Mouse (Mus musculus) hindbrain, embryonic 10.5 days (tissue): ENCODE results near the gene Brat1. TPM values are rescaled to one million over a fixed set of nuclear protein-coding genes. Genes with fewer than 3 reads are reported as not detected.

ENCODE experiments used
- DNase-seq: peaks from one replicate; pipeline ENCODE4 v3.0.0-alpha.2; 2017; ENCODE audit warnings: low spot score
- H3K27ac ChIP-seq: fragments of 300-500 bp; sonication (generic); 2 replicates; pipeline ENCODE4 v1.5.1; 2016; ENCODE audit warnings: mild to moderate bottlenecking, moderate library complexity
- H3K27me3 ChIP-seq: fragments of 300-500 bp; sonication (generic); 2 replicates; pipeline ENCODE4 v1.6.1; 2016; ENCODE audit warnings: mild to moderate bottlenecking; ENCODE audit not compliant: poor library complexity, insufficient read depth, severe bottlenecking
- H3K36me3 ChIP-seq: fragments of 300-500 bp; sonication (generic); 2 replicates; pipeline ENCODE4 v1.6.1; 2016; ENCODE audit warnings: mild to moderate bottlenecking, moderate library complexity
- H3K4me1 ChIP-seq: fragments of 300-500 bp; sonication (generic); replicated peaks from 2 replicates; pipeline ENCODE4 v1.6.1; 2016; ENCODE audit warnings: mild to moderate bottlenecking
- H3K4me3 ChIP-seq: fragments of 300-500 bp; sonication (generic); 2 replicates; pipeline ENCODE4 v1.5.1; 2016; ENCODE audit warnings: mild to moderate bottlenecking, moderate library complexity
- H3K9me3 ChIP-seq: fragments of 300-500 bp; sonication (generic); 2 replicates; pipeline ENCODE4 v1.6.1; 2016; ENCODE audit warnings: mild to moderate bottlenecking, moderate library complexity
- WGBS: fragments of 180-500 bp; shearing (Covaris S2); methylation state at CpG from one replicate; pipeline ENCODE4 v1.1.7; 2016; 5-methylcytosine and 5-hydroxymethylcytosine counted together
- polyA plus RNA-seq: library from polyadenylated mRNA; unstranded; fragments of >200 nt; fragmentation: Nextera tagmentation; extraction: Ambion mirVana; gene quantifications from 2 replicates; pipeline ENCODE4 v1.2.1, GENCODE M21; 2016

The Brat1 gene
- polyA plus RNA-seq, 1 experiment from 2014 or later: 25.1 TPM

GRCm38 (mm10) chr5:140733336-140733735 lies 28.5 kb downstream of the Brat1 start:
- Histone ChIP-seq H3K4me1 (peaks cover 12% of the 10 kb centered on the region), H3K27ac (no peak overlapping the region), H3K4me3 (no peak overlapping the region), H3K36me3 (no peaks in the 10 kb centered on the region), H3K9me3 (no peaks in the 10 kb centered on the region), H3K27me3 (peaks cover 48% of the 10 kb centered on the region)
- WGBS: 87% methylated on average over 3 of the region's 3 CpGs
- no peak for DNase-seq

DNA sequence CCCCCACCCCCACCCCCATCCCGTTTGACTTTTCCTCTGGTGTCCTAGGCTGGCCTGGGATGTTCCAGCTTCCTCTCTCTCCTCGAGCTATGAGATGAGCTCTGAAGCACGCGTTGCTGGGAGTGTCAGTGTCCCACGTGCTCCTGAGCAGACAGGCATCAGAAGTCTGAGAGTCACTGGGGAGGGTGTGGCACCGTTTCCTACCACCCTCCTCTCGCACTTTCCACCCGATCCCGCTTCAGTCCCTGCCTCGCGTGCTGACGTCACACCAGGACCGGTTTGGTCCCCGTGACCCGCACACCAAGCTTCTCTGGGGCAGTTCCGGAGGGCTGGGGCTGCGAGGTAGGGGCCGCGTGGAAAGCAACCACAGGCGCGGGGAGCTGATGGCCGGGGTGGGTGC lies 30.5 kb downstream of the Brat1 start:
- Histone ChIP-seq H3K4me1 (peaks cover 12% of the 10 kb centered on the region), H3K4me3 (peak overlapping the region; percentile 43), H3K9me3 (no peaks in the 10 kb centered on the region), H3K27me3 (peaks cover 48% of the 10 kb centered on the region), H3K36me3 (no peaks in the 10 kb centered on the region), H3K27ac (no peak overlapping the region)
- DNase-seq: peak; percentile 25
- WGBS: 1% methylated on average over 22 of the region's 22 CpGs

DNA sequence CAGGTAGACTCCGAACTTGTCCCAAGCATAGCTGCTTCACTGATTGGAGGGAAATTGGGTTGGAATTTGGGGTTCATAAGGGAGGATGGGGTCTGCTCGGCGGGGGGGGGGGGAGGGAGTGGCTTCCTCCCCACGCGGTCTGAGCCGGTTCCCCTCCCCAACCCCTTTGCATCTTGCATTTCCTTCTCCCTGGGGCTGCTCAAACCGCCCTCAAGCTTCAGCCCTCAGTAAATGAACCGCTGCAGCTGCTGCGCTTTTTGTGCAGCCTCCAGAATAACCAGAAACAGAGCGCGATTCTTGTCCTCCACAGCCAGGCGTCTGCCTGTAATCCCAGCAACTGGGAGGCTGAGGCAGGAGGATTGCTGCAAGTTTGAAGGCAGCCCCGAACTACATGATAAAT lies 31.4 kb downstream of the Brat1 start:
- Histone ChIP-seq H3K4me3 (peak overlapping the region; percentile 43), H3K9me3 (no peaks in the 10 kb centered on the region), H3K27ac (no peak overlapping the region), H3K27me3 (peaks cover 48% of the 10 kb centered on the region), H3K36me3 (no peaks in the 10 kb centered on the region), H3K4me1 (peaks cover 12% of the 10 kb centered on the region)
- 17% methylated on average over 13 of the region's 13 CpGs for WGBS
- DNase-seq: no peak

DNA sequence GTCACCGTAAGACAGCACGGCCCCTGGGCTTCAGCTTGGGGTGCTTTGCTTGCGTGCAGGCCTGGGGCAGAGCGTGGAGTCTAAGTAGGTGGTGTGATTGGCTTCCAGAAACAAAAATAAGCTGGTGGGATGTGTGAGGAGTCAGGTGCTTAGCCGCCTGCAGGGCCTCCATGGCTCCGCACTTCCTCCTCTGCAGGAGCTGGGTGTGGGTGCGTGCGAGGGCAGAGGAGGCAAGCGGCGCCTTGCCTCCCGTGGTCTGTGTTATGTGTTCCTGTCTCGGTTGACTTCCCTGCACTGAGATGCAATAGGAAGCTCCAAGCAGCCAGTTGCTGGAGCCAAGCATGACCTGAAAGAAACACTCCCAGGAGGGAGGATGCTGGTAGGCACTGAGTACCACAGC lies 35.0 kb downstream of the Brat1 start:
- H3K4me1 ChIP-seq: peaks cover 19% of the 10 kb centered on the region
- no peaks in the 10 kb centered on the region for H3K36me3 ChIP-seq
- H3K4me3 ChIP-seq: no peak overlapping the region
- H3K27me3 ChIP-seq: peaks cover 33% of the 10 kb centered on the region
- no peak for DNase-seq
- no peaks in the 10 kb centered on the region for H3K9me3 ChIP-seq
- 79% methylated on average over 12 of the region's 12 CpGs for WGBS
- no peak overlapping the region for H3K27ac ChIP-seq

DNA sequence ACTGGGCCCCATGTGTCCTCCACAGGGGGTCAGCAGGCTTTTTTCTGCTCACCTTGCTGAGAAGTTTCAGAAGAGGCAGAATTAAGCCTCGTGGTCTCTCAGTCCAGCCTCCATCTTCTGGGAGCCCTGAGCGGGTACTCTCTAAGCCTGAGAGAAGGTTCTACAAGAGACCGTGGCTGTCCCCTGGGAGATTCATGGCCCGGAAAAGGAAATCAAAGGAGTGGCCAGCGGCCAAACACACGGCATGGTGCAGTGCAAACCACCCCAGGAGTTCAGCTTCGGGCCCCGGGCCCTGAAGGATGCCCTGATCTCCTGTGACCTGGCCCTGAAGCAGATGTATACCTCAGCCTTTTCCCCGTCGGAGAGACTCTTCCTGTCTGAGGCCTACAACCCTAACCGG lies 36.2 kb downstream of the Brat1 start:
- H3K27me3 ChIP-seq: peaks cover 21% of the 10 kb centered on the region
- no peak for DNase-seq
- 0 out of 2 replicates have a peak overlapping the region, but pooled peaks have one; percentile 10 for H3K27ac ChIP-seq
- H3K9me3 ChIP-seq: no peaks in the 10 kb centered on the region
- no peaks in the 10 kb centered on the region for H3K36me3 ChIP-seq
- WGBS: 77% methylated on average over 11 of the region's 11 CpGs
- no peak overlapping the region for H3K4me3 ChIP-seq
- peaks cover 8% of the 10 kb centered on the region for H3K4me1 ChIP-seq

DNA sequence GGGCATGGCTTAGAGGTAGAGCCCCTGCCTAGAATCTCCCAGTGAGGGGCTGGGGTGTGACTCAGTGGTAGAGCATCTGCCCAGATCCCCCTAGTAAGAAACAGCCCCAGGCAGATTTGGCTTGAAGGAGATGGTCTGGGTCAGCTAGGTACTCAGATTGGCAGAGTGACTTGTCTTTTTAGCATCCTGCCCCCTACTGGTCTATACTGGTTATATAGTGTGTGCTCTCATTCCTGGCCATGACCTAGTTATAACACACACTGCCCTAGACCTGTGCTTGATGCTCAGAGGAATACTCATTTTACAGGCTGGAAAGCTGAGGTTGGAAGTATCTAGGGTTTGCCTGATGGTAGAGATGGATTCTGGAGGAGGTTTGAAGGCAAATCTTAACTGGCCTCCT lies 37.1 kb downstream of the Brat1 start:
- H3K36me3 ChIP-seq: no peaks in the 10 kb centered on the region
- no peak for DNase-seq
- no peaks in the 10 kb centered on the region for H3K9me3 ChIP-seq
- no peak overlapping the region for H3K4me3 ChIP-seq
- peaks cover 12% of the 10 kb centered on the region for H3K27me3 ChIP-seq
- H3K4me1 ChIP-seq: peaks cover 11% of the 10 kb centered on the region
- H3K27ac ChIP-seq: no peak overlapping the region

GRCm38 (mm10) chr5:140743706-140744131 lies 38.9 kb downstream of the Brat1 start:
- Histone ChIP-seq H3K27me3 (no peaks in the 10 kb centered on the region), H3K27ac (0 out of 2 replicates have a peak overlapping the region, but pooled peaks have one; percentile 12), H3K4me3 (0 out of 2 replicates have a peak overlapping the region, but pooled peaks have one; percentile 11), H3K36me3 (no peaks in the 10 kb centered on the region), H3K9me3 (no peaks in the 10 kb centered on the region), H3K4me1 (peaks cover 22% of the 10 kb centered on the region)
- WGBS: 31% methylated on average over 12 of the region's 12 CpGs
- DNase-seq: peak; percentile 27

DNA sequence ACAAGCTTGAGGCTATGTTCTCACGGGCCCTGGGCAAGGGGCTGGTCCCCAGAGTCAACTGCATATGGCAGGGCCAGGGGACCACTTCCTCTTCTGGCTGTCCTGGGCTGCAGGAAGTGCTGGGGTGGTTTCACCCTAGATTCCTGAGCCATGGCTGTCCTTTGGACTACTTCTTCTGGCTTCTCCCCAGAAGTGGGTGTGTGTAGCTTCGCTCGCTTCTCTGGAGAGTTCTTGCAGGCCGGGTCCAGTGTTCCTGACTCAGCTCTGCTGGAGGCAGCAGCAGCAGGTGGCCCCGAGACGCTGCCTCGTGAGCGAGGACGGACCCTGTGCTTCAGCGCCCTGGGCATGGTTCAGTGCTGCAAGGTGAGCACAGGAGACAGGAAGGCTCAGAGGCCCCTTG lies 43.6 kb downstream of the Brat1 start:
- Histone ChIP-seq H3K27ac (peak overlapping the region; percentile 90), H3K36me3 (peaks cover 8% of the 10 kb centered on the region; the same call in 1 of the 2 replicates), H3K27me3 (no peaks in the 10 kb centered on the region), H3K4me3 (no peak overlapping the region), H3K4me1 (peaks cover 30% of the 10 kb centered on the region), H3K9me3 (peaks cover 8% of the 10 kb centered on the region)
- 80% methylated on average over 10 of the region's 10 CpGs for WGBS
- DNase-seq: no peak

- Histone ChIP-seq H3K9me3 (peaks cover 8% of the 10 kb centered on the region), H3K27ac (peak overlapping the region; percentile 90), H3K4me1 (peaks cover 23% of the 10 kb centered on the region), H3K36me3 (peaks cover 8% of the 10 kb centered on the region; the same call in 1 of the 2 replicates), H3K27me3 (no peaks in the 10 kb centered on the region), H3K4me3 (peak overlapping the region; percentile 47)
- DNase-seq: peak; percentile 82
- WGBS: 18% methylated on average over 12 of the region's 12 CpGs
These were observed 44.5 kb downstream of the Brat1 start for GRCm38 (mm10) chr5:140749062-140749875.

GRCm38 (mm10) chr5:140750925-140751324 lies 46.1 kb downstream of the Brat1 start:
- Histone ChIP-seq H3K9me3 (peaks cover 8% of the 10 kb centered on the region), H3K36me3 (peaks cover 11% of the 10 kb centered on the region; the same call in 1 of the 2 replicates), H3K27me3 (no peaks in the 10 kb centered on the region), H3K27ac (no peak overlapping the region), H3K4me1 (peaks cover 23% of the 10 kb centered on the region), H3K4me3 (no peak overlapping the region)
- DNase-seq: no peak
- 4% methylated on average over 1 of the region's 2 CpGs for WGBS

DNA sequence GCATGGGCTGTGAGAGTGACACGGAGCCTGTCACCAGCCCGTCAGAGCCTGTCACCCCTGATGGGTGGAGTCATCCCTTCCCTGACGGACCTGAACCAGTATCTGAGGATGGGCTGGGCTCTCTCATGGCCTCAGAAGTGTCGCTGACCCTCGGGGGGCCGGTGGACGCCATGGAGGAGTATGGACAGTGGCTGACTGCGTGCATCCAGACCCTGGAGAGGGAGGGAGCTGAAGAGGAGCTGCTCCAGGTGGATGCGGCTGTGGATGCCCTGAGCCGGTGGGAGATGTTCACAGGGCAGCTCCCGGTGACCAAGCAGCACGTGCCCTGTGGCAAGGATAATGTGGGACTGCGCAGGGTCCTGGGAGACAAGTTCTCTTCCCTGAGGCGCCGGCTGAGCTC lies 47.2 kb downstream of the Brat1 start:
- H3K4me3 ChIP-seq: no peak overlapping the region
- H3K27ac ChIP-seq: no peak overlapping the region
- peaks cover 11% of the 10 kb centered on the region; the same call in 1 of the 2 replicates for H3K36me3 ChIP-seq
- no peak for DNase-seq
- peaks cover 17% of the 10 kb centered on the region for H3K4me1 ChIP-seq
- H3K9me3 ChIP-seq: peaks cover 8% of the 10 kb centered on the region
- whole genome bisulfite sequencing: 94% methylated on average over 15 of the region's 15 CpGs
- H3K27me3 ChIP-seq: no peaks in the 10 kb centered on the region

DNA sequence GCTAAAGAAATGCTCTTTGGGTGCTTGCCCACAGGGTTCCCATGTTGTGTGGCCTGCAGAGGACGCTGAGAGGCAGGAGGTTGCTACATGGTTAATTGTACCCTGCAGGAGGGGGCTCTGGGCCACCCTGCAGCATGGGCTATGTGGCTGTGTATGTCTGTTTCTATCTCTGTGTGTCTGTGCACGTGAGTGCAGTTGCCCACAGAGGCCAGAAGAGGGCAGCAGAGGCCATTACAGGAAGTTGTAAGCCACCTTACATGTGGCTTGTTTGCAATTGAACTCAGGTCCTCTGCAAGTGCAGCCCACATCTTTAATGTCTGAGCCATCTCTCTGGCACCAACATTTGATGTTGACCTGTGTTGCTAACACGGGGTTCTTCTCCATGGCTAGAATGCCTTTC lies 47.8 kb downstream of the Brat1 start:
- Histone ChIP-seq H3K4me3 (no peak overlapping the region), H3K27me3 (no peaks in the 10 kb centered on the region), H3K36me3 (peaks cover 16% of the 10 kb centered on the region), H3K4me1 (peaks cover 16% of the 10 kb centered on the region), H3K27ac (no peak overlapping the region), H3K9me3 (peaks cover 8% of the 10 kb centered on the region)
- WGBS: 89% methylated on average over 3 of the region's 3 CpGs
- DNase-seq: no peak

- H3K36me3 ChIP-seq: peaks cover 22% of the 10 kb centered on the region
- peaks cover 13% of the 10 kb centered on the region for H3K4me1 ChIP-seq
- DNase-seq: no peak
- whole genome bisulfite sequencing: 64% methylated on average over 5 of the region's 5 CpGs
- peaks cover 8% of the 10 kb centered on the region for H3K9me3 ChIP-seq
- H3K27me3 ChIP-seq: no peaks in the 10 kb centered on the region
- H3K27ac ChIP-seq: 0 out of 2 replicates have a peak overlapping the region, but pooled peaks have one; percentile 24
- H3K4me3 ChIP-seq: no peak overlapping the region
These were observed 48.4 kb downstream of the Brat1 start for GRCm38 (mm10) chr5:140753223-140753622.
